Mouse (Mus musculus): ENCODE data around the gene Psme1. TPM values are rescaled to one million over a fixed set of nuclear protein-coding genes. Genes with fewer than 3 reads are reported as not detected.

The Psme1 gene
- polyA plus RNA-seq, 1 experiment from 2014 or later: 126 TPM

DNA sequence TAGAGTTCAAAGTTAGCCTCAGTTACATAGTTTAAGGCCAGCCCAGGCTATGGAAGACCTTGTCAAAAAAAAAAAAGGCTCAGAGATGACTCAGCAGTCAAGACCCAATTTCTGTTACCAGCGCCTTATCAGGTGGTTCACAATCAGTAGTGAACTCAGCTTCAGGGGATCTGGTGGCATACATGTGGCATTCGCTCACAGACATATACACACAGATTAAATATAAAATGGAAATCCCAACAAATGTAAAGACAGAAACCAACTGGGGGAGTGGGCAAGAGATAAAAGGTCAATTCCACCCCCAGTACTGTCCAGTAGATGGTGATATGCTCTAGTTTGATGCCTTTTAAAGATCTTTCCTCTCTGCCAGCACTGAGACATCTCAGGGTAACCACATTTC lies 8.2 kb downstream of the Psme1 start:
- no peak for ATAC-seq (ENCODE audit: low FRiP score)
- H3K36me3 ChIP-seq (ENCODE audit: control insufficient read depth, insufficient read depth, low read length): no peaks in the 10 kb centered on the region
- DNase-seq (ENCODE audit: low spot score): no peak
- no peaks in the 10 kb centered on the region for H3K27me3 ChIP-seq (ENCODE audit: control insufficient read depth, insufficient read depth, low read length)
- H3K27ac ChIP-seq (ENCODE audit: low read depth, low read length): no peak overlapping the region
- H3K9me3 ChIP-seq (ENCODE audit: control insufficient read depth, low read length): no peaks in the 10 kb centered on the region
- no peak overlapping the region for H3K9ac ChIP-seq (ENCODE audit: low read depth, low read length)
- H3K4me1 ChIP-seq (replicated peaks; ENCODE audit: control insufficient read depth, insufficient read depth, low read length): peaks cover 4% of the 10 kb centered on the region; the same call in 1 of the 2 replicates
- no peak overlapping the region for H3K4me2 ChIP-seq (replicated peaks; ENCODE audit: low read depth, low read length)
- WGBS: 92% methylated on average over 2 of the region's 2 CpGs
- H3K4me3 ChIP-seq (ENCODE audit: low read depth, low read length): no peak overlapping the region

DNA sequence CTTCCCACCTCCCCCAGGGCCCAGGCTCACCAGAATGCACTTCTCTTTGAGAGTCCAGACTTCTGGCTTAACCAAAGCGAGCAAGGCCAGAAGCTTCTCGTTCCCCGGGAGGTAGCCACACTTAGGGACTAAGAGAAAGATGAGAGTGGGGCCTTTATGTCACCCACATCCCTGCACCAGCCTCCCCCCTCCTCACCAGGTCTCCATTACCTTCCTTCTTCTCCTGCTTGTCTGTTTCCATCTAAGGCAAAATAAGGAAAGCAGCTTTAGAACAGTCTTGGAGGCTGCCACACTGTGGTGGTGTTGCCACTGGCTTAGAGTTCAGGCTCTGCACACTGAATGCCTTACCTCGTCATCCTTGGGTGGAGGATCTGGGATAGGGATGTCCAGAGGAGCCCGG lies 11.3 kb downstream of the Psme1 start:
- ATAC-seq (ENCODE audit: low FRiP score) (no peak), DNase-seq (ENCODE audit: low spot score) (no peak)
- H3K4me2 ChIP-seq (replicated peaks; ENCODE audit: low read depth, low read length): no peak overlapping the region
- H3K9me3 ChIP-seq (ENCODE audit: control insufficient read depth, low read length): no peaks in the 10 kb centered on the region
- no peak overlapping the region for H3K9ac ChIP-seq (ENCODE audit: low read depth, low read length)
- no peak overlapping the region for H3K4me3 ChIP-seq (ENCODE audit: low read depth, low read length)
- no peaks in the 10 kb centered on the region for H3K27me3 ChIP-seq (ENCODE audit: control insufficient read depth, insufficient read depth, low read length)
- no peak overlapping the region for H3K27ac ChIP-seq (ENCODE audit: low read depth, low read length)
- WGBS: 84% methylated on average over 5 of the region's 5 CpGs
- H3K4me1 ChIP-seq (replicated peaks; ENCODE audit: control insufficient read depth, insufficient read depth, low read length): peaks cover 7% of the 10 kb centered on the region; the same call in 1 of the 2 replicates
- no peaks in the 10 kb centered on the region for H3K36me3 ChIP-seq (ENCODE audit: control insufficient read depth, insufficient read depth, low read length)

GRCm38 (mm10) chr14:55589771-55590448 lies 12.0 kb downstream of the Psme1 start:
- no peak for DNase-seq (ENCODE audit: low spot score)
- no peak for ATAC-seq (ENCODE audit: low FRiP score)
- Histone ChIP-seq H3K4me2 (replicated peaks; ENCODE audit: low read depth, low read length) (peak overlapping the region; percentile 94), H3K27me3 (ENCODE audit: control insufficient read depth, insufficient read depth, low read length) (no peaks in the 10 kb centered on the region), H3K4me1 (replicated peaks; ENCODE audit: control insufficient read depth, insufficient read depth, low read length) (peaks cover 7% of the 10 kb centered on the region; the same call in 1 of the 2 replicates), H3K9ac (ENCODE audit: low read depth, low read length) (peak overlapping the region; percentile 78; the same call in 1 of the 2 replicates), H3K36me3 (ENCODE audit: control insufficient read depth, insufficient read depth, low read length) (no peaks in the 10 kb centered on the region), H3K4me3 (ENCODE audit: low read depth, low read length) (peak overlapping the region; percentile 82), H3K27ac (ENCODE audit: low read depth, low read length) (no peak overlapping the region), H3K9me3 (ENCODE audit: control insufficient read depth, low read length) (no peaks in the 10 kb centered on the region)
- WGBS: 88% methylated on average over 11 of the region's 11 CpGs

DNA sequence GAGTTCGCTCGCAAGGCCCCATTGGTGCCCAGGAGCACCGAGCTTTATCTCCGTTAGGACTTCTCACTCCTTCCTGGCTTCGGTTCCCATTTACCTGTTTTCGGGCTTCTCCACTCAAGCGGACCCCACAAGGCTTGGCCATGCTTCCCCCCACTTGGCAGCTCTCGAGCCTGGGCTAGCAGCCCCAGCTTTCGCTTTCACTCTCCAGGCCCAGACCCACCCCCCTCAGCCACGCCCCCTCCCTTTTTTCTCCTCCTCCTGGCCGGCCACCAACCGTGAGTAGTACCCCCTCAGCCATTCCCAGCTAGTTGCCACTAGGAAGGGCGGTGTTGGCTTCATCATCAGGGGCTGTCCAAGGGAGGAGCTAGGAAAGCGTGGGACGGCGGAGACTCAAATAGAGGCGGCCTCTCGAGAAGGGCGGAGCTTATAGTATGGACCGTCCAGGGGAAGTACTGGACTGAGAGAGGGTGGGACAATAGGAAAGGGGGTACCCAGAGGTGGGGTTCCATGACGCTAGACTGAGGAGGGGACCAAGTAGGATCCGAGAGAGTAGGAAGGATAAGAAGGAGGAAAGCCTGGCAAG lies 12.9 kb downstream of the Psme1 start, which contains the start of gene Psme2:
Psme2 (minus strand) TSS at position 366 of the 583 bp plus-strand sequence.
- H3K4me2 ChIP-seq (replicated peaks; ENCODE audit: low read depth, low read length): peak within 1 kb of the TSS; percentile 94
- 0 out of 2 replicates have a peak, but pooled peaks cover 2% of the 10 kb centered on the region for H3K36me3 ChIP-seq (ENCODE audit: control insufficient read depth, insufficient read depth, low read length)
- no peaks in the 10 kb centered on the region for H3K27me3 ChIP-seq (ENCODE audit: control insufficient read depth, insufficient read depth, low read length)
- peak within 1 kb of the TSS; percentile 82 for H3K4me3 ChIP-seq (ENCODE audit: low read depth, low read length)
- 2% methylated on average over 22 of the region's 22 CpGs for WGBS
- H3K27ac ChIP-seq (ENCODE audit: low read depth, low read length): peak within 1 kb of the TSS; percentile 68
- ATAC-seq (ENCODE audit: low FRiP score) (peak; percentile 97), DNase-seq (ENCODE audit: low spot score) (peak; percentile 90)
- peaks cover 7% of the 10 kb centered on the region; the same call in 1 of the 2 replicates for H3K4me1 ChIP-seq (replicated peaks; ENCODE audit: control insufficient read depth, insufficient read depth, low read length)
- H3K9ac ChIP-seq (ENCODE audit: low read depth, low read length): peak within 1 kb of the TSS; percentile 78
- no peaks in the 10 kb centered on the region for H3K9me3 ChIP-seq (ENCODE audit: control insufficient read depth, low read length)

DNA sequence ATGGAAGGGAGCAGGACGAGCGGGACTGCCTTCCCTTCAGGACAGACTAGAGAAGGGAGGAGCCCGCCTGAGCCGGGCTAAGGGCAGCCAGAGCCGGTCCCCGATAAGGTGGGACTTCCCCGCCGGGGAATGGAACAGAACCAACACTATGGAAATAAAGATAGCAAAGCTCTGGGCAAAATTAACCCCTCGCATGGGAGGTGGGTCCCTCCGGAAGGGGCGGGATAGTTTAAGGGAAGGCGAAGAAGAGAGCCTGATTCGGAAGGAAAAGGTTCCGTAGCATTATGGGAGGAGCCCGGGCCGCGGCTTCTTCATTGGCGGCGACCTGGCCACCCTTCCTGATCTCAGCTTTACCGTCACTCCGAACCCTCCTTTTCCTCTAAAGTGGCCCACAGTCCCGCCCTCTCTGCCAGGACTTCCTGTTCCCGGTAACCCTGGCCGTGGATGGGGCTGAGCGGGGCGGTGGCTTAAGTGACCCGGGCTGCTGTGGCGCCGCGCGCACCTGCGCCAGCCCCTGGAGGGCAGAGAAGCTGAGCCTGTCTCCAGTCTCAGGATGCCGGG lies 13.5 kb downstream of the Psme1 start, which contains the start of gene Rnf31:
Rnf31 (plus strand) TSS at position 378 of the 561 bp plus-strand sequence.
- WGBS: under 1% methylated on average over 33 of the region's 33 CpGs

GRCm38 (mm10) chr14:55592226-55592625 lies 14.3 kb downstream of the Psme1 start:
- no peak for DNase-seq (ENCODE audit: low spot score)
- no peaks in the 10 kb centered on the region for H3K9me3 ChIP-seq (ENCODE audit: control insufficient read depth, low read length)

More for the DNA sequence above, 13.5 kb downstream of the Psme1 start, which contains the start of gene Rnf31:
- no peaks in the 10 kb centered on the region for H3K27me3 ChIP-seq (ENCODE audit: control insufficient read depth, insufficient read depth, low read length)
- DNase-seq (ENCODE audit: low spot score) (peak; percentile 87), ATAC-seq (ENCODE audit: low FRiP score) (peak; percentile 89)
- H3K36me3 ChIP-seq (ENCODE audit: control insufficient read depth, insufficient read depth, low read length): 0 out of 2 replicates have a peak, but pooled peaks cover 2% of the 10 kb centered on the region
- peak within 1 kb of the TSS; percentile 94 for H3K4me2 ChIP-seq (replicated peaks; ENCODE audit: low read depth, low read length)
- no peaks in the 10 kb centered on the region for H3K9me3 ChIP-seq (ENCODE audit: control insufficient read depth, low read length)
- H3K9ac ChIP-seq (ENCODE audit: low read depth, low read length): peak within 1 kb of the TSS; percentile 78
- peak within 1 kb of the TSS; percentile 68 for H3K27ac ChIP-seq (ENCODE audit: low read depth, low read length)
- peak within 1 kb of the TSS; percentile 82 for H3K4me3 ChIP-seq (ENCODE audit: low read depth, low read length)
- H3K4me1 ChIP-seq (replicated peaks; ENCODE audit: control insufficient read depth, insufficient read depth, low read length): peaks cover 7% of the 10 kb centered on the region; the same call in 1 of the 2 replicates

GRCm38 (mm10) chr14:55596036-55596690 lies 18.2 kb downstream of the Psme1 start:
- DNase-seq (ENCODE audit: low spot score): no peak

More at GRCm38 (mm10) chr14:55592226-55592625, 14.3 kb downstream of the Psme1 start:
- no peaks in the 10 kb centered on the region for H3K27me3 ChIP-seq (ENCODE audit: control insufficient read depth, insufficient read depth, low read length)
- peaks cover 7% of the 10 kb centered on the region; the same call in 1 of the 2 replicates for H3K4me1 ChIP-seq (replicated peaks; ENCODE audit: control insufficient read depth, insufficient read depth, low read length)
- H3K9ac ChIP-seq (ENCODE audit: low read depth, low read length): peak overlapping the region; percentile 78
- H3K4me2 ChIP-seq (replicated peaks; ENCODE audit: low read depth, low read length): peak overlapping the region; percentile 94
- 7% methylated on average over 16 of the region's 16 CpGs for WGBS
- 0 out of 2 replicates have a peak, but pooled peaks cover 2% of the 10 kb centered on the region for H3K36me3 ChIP-seq (ENCODE audit: control insufficient read depth, insufficient read depth, low read length)
- ATAC-seq (ENCODE audit: low FRiP score): no peak
- peak overlapping the region; percentile 68 for H3K27ac ChIP-seq (ENCODE audit: low read depth, low read length)
- H3K4me3 ChIP-seq (ENCODE audit: low read depth, low read length): peak overlapping the region; percentile 82

More at GRCm38 (mm10) chr14:55596036-55596690, 18.2 kb downstream of the Psme1 start:
- Histone ChIP-seq H3K36me3 (ENCODE audit: control insufficient read depth, insufficient read depth, low read length) (0 out of 2 replicates have a peak, but pooled peaks cover 4% of the 10 kb centered on the region), H3K9me3 (ENCODE audit: control insufficient read depth, low read length) (no peaks in the 10 kb centered on the region), H3K9ac (ENCODE audit: low read depth, low read length) (no peak overlapping the region), H3K27me3 (ENCODE audit: control insufficient read depth, insufficient read depth, low read length) (no peaks in the 10 kb centered on the region), H3K4me1 (replicated peaks; ENCODE audit: control insufficient read depth, insufficient read depth, low read length) (peaks cover 3% of the 10 kb centered on the region; the same call in 1 of the 2 replicates), H3K27ac (ENCODE audit: low read depth, low read length) (no peak overlapping the region), H3K4me3 (ENCODE audit: low read depth, low read length) (no peak overlapping the region), H3K4me2 (replicated peaks; ENCODE audit: low read depth, low read length) (no peak overlapping the region)
- ATAC-seq (ENCODE audit: low FRiP score): no peak
- 75% methylated on average over 13 of the region's 13 CpGs for WGBS
